Mouse (Mus musculus) small intestine, adult 2 months (tissue): Measurements from ENCODE around the gene Baz2b.

ENCODE experiments used
- CTCF ChIP-seq: fragments of 200-500 bp; IDR thresholded peaks from 2 replicates; pipeline ENCODE4 v1.5.1; 2012; ENCODE audit warnings: low read depth, mild to moderate bottlenecking, control low read depth, inconsistent platforms, low read length, moderate library complexity, mixed read lengths; ENCODE audit not compliant: insufficient replicate concordance, insufficient read length; ENCODE audit errors: extremely low read depth
- POLR2A ChIP-seq: fragments of 200-500 bp; IDR thresholded peaks from 2 replicates; pipeline ENCODE4 v1.6.1; 2012; ENCODE audit warnings: low read depth, mild to moderate bottlenecking, control low read depth, inconsistent platforms, low read length, moderate library complexity

DNA sequence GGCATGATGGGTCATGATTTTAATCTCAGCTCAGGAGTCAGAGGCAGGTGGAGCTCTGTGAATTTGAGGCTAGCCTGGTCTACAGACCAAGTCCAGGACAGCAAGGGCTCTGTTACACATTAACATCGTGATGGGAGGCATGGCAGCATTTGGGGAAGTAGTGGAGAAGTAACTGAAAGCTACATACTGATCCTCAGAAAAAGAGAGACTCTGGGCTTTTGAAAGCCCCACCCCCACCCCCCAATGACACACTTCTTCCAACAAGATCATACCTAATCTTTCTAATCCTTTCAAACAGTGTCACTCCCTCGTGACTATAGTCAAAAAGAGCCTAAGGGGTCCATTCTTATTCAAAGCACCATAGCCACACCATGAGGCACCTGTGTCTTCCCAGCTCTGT is 73.8 kb downstream of the Baz2b start:
- TF ChIP-seq CTCF: no peak
- TF ChIP-seq POLR2A: no peak
